Mouse (Mus musculus): ENCODE measurements at regions not wholly inside any gene's neighbourhood (a gene's known extent, or its start where the extent isn't known, plus 50 kb on each side); places are given as distances from the start of the nearest gene placed in this dataset.

DNA sequence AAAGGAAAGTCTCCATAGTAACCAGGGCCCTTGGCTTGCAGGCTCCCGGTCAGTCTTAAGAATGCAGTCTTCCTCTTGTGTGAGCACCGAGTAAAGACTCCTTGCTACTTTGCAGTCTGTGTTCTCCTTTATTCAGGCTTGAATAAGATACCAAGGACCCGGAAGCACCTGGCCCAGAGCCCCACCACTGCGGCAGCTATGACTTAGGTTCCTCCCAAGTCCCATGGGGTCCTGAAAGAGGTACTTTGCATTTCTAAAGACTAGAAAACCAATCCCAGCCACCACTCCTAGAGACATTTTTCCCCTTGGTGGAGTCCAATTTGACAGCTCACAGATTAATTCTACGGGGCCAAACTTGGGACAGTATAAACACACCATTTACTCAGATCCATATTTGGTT is 51.7 kb upstream of the Tspan11 start:
- ATAC-seq (no peak), DNase-seq (ENCODE audit: low read depth, low spot score) (no peak)
- no peak for TF ChIP-seq CTCF (IDR thresholded peaks at IDR 0.05)
- H3K27me3 ChIP-seq, result peaks cover 29% of the 10 kb centered on the region
- in situ Hi-C loops (cut with MboI; ENCODE audit: low pct_unique_long_range_greater_than_20kb), result no loop called here
- POLR2A ChIA-PET, result interaction anchor here (0.7 kb wide), 1 partner anchor 9 kb away, joined by 3 read pairs; no protein-coding TSS in a partner anchor
- CTCF ChIA-PET, result no interaction called here

- in situ Hi-C loops (cut with MboI; ENCODE audit: low pct_unique_long_range_greater_than_20kb), result no loop called here
- peaks cover 6% of the 10 kb centered on the region for H3K27me3 ChIP-seq
- no peak for ATAC-seq
- POLR2A ChIA-PET, result no interaction called here
- DNase-seq (ENCODE audit: low read depth, low spot score), result no peak
- TF ChIP-seq CTCF (IDR thresholded peaks at IDR 0.05), result no peak
- CTCF ChIA-PET, result no interaction called here
Observed at GRCm38 (mm10) chr6:127828344-127828743, 59.0 kb upstream of the Tspan11 start.

GRCm38 (mm10) chr6:127825503-127825902 is 56.2 kb upstream of the Prmt8 start:
- no peak for TF ChIP-seq CTCF (IDR thresholded peaks at IDR 0.05)

GRCm38 (mm10) chr6:127823718-127824117 is 54.4 kb upstream of the Prmt8 start:
- ChIA-PET POLR2A (no interaction called here), CTCF (no interaction called here)
- H3K27me3 ChIP-seq, result peaks cover 20% of the 10 kb centered on the region
- DNase-seq (ENCODE audit: low read depth, low spot score), result no peak
- in situ Hi-C loops (cut with MboI; ENCODE audit: low pct_unique_long_range_greater_than_20kb), result no loop called here
- no peak for TF ChIP-seq CTCF (IDR thresholded peaks at IDR 0.05)
- no peak for ATAC-seq

More at GRCm38 (mm10) chr6:127825503-127825902, 56.2 kb upstream of the Prmt8 start:
- in situ Hi-C loops (cut with MboI; ENCODE audit: low pct_unique_long_range_greater_than_20kb), result no loop called here
- H3K27me3 ChIP-seq, result peaks cover 11% of the 10 kb centered on the region
- ATAC-seq, result no peak
- DNase-seq (ENCODE audit: low read depth, low spot score), result no peak
- CTCF ChIA-PET, result no interaction called here
- POLR2A ChIA-PET, result no interaction called here

DNA sequence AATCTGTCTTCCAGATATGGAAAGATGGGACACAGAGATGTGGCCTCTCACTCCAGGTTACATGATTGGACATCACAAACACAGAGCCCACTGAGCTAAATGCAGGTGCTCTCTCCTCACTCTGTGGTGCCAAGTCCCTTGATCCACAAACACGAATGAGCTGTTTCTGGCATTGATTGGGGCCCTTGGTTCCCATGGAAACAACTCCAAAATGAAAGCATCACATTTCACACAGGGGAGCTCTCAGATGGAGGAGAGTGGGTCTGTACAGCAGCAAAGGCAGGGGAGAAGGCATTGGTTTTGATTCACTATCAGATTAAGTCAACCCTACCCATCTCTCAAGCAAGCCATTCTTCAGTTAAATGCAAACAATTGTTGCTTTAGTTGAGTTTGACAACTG is 51.3 kb upstream of the Prmt8 start:
- ChIA-PET CTCF (no interaction called here), POLR2A (no interaction called here)
- H3K27me3 ChIP-seq, result peaks cover 20% of the 10 kb centered on the region
- TF ChIP-seq CTCF (IDR thresholded peaks at IDR 0.05), result no peak
- in situ Hi-C loops (cut with MboI; ENCODE audit: low pct_unique_long_range_greater_than_20kb), result no loop called here
- ATAC-seq (no peak), DNase-seq (ENCODE audit: low read depth, low spot score) (no peak)

All from Patski (cell line).